Mouse (Mus musculus) lung, adult 2 months (tissue): Measurements from ENCODE around the gene Tgfbr3.

Experiments used
- CTCF ChIP-seq: fragments of 200-500 bp; IDR thresholded peaks from 2 replicates; pipeline ENCODE4 v1.5.1; 2011; ENCODE audit warnings: mild to moderate bottlenecking, low read length, control low read depth; ENCODE audit not compliant: insufficient read depth
- POLR2A ChIP-seq: fragments of 200-500 bp; IDR thresholded peaks from 2 replicates; pipeline ENCODE4 v1.6.1; 2011; ENCODE audit warnings: low read depth, mild to moderate bottlenecking, control low read depth, low read length, borderline replicate concordance; ENCODE audit errors: extremely low read depth

GRCm38 (mm10) chr5:107236039-107236438 lies 53.4 kb downstream of the Tgfbr3 start:
- TF ChIP-seq CTCF, result no peak
- TF ChIP-seq POLR2A, result no peak
